Mouse (Mus musculus) spleen, adult 18-20 months (tissue): ENCODE results near the gene Tmem81.
"Not testable (repeated sequence)": the region's sequence is repeated elsewhere in the genome, so short reads cannot be mapped to it uniquely, and the experiment has no call there.

ENCODE experiments used
- DNase-seq, 2 experiments: peaks; one replicate each; pipeline ENCODE4 v3.0.0; 2022; ENCODE audit warnings: mixed read lengths in 2 of 2

Gene Tmem81

DNA sequence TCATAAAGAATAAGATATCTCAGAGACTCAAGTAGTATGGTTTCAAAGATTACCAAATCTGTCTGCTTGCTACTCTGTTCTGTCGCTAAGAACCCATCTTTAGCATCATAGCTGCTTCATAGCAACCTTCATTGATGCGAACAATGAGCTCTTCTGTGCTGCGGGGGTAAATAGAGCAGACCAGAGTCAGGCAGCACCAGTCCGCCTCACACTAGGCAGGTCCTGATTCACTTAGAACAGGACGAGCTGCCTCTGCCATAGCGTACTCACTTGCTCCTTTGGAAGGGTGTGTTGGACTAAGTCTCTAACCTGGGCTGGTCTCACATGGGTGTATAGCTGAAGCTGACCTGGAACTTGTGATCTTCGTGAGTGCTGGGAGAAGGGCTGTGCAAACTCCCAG is at the start of gene Tmem81:
TSS of gene Tmem81 (plus strand) at position 173 of the 400 bp plus-strand sequence.
- DNase-seq = no peak

DNA sequence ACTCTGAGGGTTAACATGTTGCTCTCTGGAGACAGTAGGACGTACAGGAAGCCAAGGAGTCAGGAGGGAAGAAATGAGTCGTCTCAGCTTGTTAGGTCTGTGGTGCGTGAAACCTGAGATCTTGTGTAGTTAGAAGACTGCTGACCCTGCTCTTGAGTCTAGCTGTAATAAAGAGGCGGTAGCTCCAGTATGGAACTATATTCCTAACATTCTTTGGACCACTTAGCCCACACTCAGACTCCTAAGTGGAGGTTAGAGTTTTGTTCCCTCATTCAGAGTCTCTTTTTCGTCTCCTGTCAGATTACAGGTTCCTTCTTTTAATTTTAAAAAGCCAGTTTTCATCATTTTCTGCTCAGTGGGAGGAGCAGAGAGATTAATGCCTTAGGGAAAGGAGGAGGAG is 41.4 kb upstream of the Tmem81 start:
- no peak for DNase-seq

DNA sequence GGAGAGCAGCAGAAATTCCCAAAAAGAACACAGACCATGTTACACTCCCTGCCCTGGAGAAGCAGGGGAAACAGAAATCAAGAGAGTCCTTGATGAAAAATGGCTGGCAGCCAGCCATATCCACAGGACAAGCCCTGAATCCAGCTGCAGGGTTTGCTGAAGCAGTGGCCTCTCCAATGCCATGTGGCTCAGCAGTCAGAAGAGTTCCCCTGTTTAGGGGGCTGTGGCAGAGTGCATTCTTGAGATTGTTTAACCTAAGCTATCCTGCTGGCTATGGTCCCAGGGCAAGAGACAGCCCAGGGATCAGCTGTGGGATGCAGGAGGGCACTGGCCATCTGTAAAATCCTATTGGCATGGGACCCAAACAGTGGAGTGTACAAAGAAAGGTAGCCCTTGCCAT is 37.1 kb upstream of the Tmem81 start:
- DNase-seq = no peak

DNA sequence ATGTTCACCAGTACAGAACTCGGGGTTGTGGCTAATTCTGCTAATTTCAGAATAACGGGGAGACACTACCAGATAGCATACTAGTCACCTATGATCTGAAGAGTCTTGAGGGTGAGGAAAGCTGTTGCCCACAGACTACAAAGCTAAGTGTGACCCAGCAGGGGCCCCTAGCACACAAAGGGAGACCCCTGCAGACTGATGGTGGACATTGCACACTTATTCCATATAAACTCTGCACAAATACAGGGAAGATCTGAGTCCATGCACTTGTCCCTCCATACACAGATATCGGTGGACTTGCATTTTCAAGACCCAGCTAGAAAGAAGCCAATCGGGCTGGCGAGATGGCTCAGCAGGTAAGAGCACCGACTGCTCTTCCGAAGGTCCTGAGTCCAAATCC is 36.5 kb upstream of the Tmem81 start:
- DNase-seq = no peak

DNA sequence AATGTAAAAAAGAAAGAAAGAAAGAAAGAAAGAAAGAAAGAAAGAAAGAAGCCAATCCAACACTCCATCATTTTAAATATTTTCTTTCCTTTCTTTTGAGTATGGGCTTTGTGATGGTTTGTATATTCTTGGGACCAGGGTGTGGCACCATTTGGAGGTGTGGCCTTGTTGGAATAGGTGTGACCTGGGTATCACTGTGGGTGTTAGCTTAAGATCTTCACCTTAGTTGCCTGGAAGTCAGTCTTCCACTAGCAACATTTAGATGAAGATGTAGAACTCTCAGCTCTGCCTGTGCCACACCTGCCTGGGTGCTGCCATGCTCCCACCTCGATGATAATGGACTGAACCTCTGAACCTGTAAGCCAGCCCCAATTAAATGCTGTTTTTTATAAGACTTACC is 36.0 kb upstream of the Tmem81 start:
- not testable (repeated sequence) for DNase-seq

DNA sequence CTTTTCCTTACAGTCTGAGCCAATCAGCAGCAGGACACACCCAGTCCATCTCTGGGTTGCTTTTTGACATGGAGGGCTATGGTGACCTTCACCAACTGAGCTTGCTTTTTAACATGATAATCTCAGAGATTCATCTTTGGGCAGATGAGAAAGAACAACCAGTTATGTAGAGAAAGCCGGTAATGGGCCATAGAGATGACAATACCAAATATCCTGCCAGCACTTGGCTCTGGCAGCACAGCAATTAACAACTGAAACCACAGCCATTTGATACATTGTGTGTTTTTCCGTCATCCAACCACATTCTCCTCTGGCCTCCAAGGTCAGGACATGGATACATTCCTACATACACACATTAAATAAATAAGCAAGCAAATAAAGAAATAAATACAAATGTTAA is 35.0 kb upstream of the Tmem81 start:
- no peak for DNase-seq

DNA sequence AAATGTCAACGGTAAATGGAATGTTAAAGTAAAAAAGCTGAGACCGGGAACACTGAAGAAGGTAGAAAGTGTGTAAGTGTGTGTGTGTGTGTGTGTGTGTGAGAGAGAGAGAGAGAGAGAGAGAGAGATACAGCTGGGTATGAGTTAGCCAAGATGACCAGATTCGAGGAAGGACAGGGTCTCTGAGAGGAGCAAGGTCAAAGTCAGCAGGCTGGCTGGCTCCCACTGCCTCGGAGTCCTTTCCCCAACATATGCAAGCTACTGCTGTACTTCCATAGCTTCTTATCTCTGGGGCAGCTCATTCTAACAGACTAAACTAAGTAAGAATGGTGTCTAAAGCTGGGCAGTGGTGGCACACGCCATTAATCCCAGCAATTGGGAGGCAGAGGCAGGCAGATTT is 34.5 kb upstream of the Tmem81 start:
- no peak for DNase-seq

DNA sequence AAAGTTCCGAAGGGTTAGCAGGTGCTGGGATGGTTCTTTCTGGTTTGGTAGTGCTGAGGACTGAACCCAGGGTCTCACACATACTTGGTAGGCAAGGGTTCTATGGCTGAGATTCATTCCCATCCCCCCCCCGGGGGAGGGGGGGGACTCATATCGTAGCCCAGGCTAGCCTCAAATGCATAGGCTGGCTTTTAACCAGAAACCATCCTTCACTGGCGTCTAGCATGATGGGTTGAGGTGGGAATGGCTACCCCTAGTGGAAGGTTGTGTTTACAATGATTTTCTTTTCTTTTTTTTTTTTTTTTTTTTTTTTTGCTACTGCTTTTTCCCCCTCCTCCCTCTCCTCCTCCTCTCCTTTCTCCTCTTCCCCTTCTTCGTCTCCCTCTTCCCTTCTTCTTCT is 33.5 kb upstream of the Tmem81 start:
- no peak for DNase-seq

DNA sequence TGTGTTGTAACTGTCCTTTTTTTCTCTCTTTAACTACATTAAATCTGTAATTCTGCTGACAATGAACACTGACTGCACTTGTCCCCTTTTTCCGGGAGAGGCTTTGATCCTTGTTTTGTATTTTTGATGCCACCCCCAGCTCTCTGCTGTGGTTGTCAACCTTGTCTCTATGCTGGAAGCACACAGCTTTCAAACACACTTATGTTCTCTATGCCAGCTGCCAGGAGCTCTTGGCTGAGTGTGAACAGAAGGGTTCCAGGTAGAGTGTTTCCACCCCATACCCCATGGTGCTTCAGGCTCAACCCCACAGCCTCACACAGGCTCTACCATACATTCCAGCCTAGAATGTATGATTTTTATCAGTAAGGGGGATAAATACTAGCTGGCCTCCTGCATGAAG is 31.5 kb upstream of the Tmem81 start:
- no peak for DNase-seq

DNA sequence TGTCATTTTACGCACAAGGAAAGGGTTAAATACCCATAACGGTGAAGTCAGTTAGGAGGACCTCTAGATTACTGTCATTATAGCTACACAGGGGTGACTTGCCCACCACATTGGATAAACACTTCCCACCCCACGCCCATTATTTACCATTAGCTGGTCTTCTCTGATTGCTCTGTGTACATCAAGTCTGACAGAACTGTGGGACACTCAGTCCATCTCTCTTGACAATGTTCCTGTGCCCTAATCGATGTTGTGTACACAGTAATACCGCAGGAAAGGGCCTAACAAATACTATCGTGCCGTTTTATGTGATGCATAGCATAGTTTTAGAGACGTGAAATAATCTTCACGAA is 29.5 kb upstream of the Tmem81 start:
- DNase-seq = no peak

DNA sequence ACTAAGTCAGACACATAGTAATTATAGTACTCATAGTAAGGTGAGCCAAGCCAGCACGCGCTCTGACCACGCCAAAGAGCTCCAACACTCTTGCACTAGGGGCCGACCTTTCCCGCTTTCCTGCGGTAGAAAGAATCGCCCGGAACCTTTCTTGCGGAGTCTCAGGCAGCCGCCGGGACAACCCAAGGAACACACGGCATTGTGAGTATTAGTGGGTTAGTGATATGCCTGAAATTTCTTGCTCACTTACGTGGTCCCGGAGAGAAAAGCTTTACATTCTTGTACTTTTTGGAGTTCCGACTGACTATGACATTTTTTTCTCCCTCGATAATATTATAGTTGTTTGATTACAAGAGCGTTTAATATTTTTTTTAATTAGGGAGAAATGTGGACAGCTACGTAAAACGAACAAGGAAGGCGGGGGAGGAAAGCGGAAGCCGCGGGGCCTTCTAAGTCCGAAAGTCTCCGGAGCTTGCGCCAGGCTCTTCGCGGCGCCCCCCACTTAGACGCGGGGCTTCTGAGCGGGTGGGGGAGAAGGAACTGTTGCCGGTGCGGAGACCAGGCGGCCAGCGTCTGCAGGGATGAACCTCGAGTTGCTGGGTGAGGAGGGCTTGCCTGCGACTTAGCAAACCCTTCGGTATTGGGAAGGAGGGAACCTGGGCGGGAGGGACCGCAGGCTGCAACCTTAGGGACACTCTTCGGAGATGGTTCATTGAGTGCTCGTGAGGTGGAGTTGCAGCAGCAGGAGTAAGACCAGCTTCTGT is 28.9 kb upstream of the Tmem81 start, which contains the start of gene Rbbp5:
TSS of gene Rbbp5 (plus strand) at position 438 of the 764 bp plus-strand sequence.
- peak; percentile 64 to 86 for DNase-seq

DNA sequence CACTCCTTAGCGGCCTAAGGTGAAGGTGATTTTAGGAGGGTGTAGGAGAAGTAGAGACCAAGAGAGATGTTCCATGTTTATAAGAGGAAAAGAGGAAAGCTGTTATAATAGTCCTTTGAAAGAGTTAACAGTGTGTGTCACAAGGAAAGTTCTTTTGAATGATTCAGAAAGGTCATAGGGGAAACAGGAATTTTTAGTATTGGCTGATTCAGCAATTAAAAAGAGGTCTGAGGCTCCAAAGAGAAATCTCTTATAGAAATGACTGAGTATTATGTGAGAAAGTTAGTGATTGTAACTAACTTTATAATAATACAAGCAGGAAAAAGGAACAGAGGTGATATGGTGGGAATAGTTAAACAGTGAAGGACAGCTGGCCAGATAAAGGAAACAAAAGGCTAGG is 26.6 kb upstream of the Tmem81 start:
- DNase-seq = no peak

DNA sequence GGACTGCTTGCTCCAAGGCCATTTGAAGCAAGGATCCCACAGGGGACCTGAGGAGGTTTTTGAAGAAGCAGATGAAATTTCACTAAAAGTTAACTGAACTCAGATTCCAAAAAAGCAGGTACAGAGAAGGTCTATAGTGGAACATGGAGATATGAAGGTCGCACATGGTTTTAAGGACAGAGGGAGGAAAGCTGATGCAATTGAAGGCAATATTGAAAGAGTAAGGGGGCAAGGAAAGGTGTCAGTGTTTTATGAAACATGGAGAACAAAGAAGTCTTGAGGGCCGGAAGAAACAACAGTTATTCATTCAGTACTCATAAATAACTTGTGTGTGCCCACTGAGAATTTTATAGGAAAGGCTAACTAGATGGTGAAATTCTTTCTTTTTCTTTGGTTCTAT is 24.4 kb upstream of the Tmem81 start:
- no peak for DNase-seq

DNA sequence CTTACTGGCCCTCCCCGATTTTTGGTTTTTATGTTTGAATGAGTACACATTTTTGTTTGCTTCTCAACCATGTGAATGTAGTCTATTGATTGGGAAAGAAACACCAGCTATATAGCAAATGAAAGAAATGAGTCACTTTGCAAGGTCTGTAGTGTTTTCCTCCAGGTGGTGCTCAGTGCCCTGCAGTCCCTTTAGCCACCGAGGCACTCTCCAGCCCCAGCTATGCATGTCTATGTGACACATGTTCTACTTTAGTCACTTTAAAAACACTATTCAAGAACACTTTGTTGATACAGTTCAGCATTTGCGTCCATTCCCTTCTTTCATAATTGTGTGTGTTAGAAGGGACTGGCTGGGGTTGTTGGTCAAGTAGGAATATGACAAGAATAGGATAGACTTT is 22.8 kb upstream of the Tmem81 start:
- DNase-seq = no peak

DNA sequence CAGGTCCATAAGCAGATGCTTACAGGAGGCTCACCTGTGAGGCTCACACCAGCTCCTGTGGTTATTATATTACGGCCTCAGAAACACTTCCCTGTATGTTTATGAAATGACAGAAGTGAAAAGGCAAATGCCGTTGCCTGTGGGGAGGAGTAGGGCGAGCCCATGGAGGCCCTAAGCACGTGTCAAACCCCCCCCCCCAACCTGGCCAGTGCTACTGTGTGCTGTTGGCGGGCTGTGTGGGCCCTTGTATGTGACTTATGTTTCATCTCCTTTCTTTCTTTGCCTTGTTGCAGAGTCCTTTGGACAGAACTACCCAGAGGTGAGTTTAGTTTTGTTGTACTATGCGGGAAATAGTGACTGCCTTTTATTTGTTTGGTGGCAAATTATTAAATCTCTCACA is 22.3 kb upstream of the Tmem81 start:
- no peak for DNase-seq

DNA sequence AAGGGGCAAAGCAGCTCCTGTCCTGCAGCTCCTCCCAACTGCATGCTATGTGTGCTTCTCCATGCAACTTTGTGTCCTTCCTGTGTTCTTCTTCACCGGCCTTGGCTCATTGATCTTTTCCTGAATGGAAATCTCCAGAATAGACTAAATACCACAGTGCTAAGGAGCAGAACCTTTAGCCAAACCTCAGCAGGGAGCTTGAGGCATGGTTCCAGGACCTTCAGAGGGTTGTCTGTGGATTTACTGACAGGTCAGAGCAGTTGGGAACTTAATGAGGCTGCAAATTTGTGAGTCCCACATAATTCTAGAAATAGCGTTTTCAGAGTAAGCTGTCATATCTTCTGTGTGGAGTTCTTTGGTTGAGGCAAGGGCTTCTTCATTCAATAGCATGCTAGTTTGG is 5.5 kb upstream of the Tmem81 start:
- DNase-seq = no peak

DNA sequence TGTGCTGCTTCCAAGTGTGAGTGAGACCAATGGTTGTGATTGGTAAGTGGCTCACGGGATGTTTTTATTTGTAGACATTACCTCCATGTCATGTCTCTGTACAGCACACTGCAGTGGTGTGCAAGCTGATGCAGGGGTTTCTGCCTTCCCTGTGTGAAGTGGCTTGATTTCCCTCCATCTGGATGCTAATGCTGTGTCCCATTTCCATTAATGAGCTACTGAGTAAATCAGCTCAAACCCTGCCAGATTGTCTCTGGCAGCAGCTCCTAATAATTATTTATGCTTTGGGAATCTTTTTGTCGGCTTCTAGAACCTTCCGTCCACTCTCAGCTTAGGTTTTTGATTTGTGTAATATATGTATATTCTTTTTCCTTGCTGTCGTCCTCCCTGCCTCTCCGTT is 875 bp upstream of the Tmem81 start:
- DNase-seq = no peak

DNA sequence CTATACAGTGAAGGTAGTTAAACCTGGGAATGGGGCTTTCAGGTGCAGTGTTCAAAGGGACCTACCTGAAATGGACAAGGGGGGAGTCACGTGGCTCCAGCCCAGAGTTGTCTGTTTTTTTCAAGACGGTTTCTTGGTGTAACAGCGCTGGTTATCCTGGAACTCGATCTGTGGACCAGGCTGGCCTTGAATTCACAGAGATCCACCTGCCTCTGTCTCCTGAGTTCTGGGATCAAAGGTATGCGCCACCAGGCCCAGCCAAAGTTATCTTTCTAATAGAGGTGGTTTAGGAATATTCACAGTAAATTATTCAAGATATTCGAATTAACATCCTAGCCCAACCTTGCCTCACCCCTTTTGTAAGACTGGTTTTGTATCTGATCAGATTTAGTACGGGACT is 626 bp downstream of the Tmem81 start:
- no peak for DNase-seq

DNA sequence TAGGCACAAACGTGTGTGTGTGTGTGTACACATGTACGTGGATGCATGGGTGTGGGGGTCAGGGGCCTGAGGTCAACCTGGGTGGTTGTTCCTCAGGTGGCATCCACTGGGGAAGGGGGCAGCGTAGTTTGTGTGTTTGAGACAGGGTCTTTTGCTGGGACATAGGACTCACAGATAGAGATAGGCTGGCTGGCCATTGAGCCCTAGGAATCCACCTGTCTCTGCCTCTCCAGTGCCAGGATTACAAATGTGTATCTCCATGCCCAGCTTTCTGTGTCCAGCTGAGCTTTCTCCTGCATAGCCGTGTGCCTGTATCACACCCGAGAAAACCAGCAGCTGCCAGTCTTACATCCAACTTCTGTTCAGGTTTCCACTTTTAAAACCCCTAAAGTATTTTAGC is 3.7 kb downstream of the Tmem81 start:
- no peak for DNase-seq

DNA sequence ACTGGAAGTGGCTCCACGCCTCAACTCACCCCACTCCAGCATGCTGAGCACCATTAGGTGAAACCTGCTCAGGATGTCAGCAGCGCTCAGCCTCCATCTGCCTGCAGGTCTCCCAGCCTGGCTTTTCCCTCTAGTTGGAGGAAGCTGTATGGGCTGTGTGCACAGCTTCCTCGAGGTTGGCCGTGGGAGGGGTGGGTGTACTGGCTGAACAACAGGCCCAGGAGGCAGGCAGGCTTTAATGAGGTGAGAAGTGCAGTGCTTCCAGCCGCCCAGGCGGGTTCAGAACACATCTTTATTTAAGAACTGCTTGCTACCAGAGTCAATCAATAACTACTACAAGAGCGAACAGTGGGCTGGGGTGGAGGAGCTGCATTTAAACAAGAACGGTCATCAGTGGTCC is 5.5 kb downstream of the Tmem81 start:
- DNase-seq = no peak

DNA sequence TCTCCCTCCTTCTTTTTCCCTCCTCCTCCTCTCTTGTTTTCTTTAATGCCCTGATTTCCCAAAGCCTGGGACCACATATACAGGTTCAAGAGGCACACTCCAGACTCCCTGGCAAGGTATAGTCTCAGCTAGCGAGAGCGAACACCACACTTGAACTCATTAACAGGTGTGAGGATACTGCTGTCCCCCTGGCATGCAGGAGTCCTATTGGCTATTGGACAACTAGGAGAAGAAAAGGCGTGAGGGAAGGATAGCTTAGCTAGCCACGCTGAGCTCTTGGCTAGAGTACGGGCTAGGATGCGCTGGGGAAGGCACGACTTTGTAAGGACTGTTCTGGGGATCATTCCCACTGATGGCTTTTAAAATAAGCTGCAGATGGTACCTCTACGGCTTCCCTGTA is 6.1 kb downstream of the Tmem81 start:
- DNase-seq = no peak

DNA sequence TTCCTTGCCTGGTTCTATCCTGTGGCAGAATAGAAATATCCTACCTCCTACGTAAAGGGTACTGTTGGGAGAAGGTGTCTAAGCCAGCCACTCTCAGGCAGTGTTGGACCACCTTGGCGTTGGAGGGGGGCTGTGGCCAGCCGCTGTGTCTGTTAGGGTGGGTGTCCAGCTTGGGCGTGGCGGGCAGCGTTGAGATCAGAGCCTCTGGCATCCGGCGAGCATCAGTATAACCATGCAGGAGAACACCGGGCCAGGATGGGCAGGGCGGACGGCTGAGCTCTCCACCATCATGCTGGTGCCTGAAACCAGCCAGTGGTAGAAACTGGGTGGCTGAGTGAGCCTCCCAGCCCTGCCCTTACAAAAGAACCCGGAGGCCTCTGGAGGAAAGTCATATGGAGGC is 9.3 kb downstream of the Tmem81 start:
- no peak for DNase-seq

DNA sequence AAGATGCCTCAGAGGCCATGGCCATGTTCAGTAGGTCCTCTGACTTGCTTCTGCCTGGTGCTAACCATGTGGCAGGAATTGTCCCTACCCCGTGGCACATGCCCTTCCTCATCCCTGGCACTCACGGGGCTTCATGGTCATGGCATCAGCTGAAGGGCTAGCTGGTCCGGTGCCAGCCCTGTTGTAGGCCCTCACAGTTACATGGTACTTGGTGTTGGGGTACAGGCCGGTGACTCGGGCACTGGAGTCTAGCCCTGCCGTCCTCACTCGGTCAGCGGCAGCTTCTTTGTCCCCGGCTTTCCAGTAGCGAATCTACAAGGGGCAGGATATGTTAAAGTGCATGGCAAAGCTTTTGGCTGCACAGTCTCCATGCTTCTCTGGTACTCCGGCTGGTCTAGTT is 10.7 kb downstream of the Tmem81 start:
- no peak for DNase-seq

DNA sequence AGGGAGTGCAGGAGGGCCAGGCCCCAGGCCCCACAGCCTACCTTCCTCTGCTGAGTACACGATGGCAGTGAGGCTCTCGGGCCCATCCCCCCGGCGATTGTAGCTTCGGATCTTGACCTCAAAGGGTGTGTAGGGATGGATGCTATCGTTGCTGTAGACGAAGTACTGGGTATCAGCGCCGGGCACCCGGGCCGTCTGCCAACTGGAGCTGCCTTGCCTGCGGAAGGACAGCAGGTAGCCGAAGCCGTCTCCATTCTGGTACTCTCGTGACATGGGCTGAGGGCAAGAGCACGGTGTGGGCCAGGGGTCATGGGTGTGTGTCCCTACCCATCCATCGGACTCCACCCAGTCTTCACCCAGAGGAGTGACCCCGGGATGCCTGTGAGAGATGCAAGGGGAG is 12.6 kb downstream of the Tmem81 start:
- DNase-seq = no peak

DNA sequence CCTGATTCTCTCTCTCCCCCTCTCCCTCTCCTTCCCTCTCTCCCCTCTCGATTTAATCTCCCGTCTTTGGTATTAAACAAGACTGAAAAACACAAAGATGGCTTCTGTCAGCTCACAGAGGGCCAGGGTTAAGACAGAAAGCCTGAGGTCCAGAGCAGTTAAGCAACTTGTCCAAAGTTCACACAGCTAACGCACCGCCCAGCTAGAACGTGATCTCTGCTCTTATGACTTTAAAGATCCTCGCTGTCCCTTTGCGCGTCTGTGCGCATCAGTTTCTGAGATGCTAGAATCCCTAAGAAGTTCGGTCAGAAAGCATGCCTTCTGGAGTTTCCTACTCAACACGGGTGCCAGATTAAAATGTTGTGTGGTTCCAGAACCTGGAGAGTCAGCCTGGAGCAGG is 13.7 kb downstream of the Tmem81 start:
- no peak for DNase-seq

DNA sequence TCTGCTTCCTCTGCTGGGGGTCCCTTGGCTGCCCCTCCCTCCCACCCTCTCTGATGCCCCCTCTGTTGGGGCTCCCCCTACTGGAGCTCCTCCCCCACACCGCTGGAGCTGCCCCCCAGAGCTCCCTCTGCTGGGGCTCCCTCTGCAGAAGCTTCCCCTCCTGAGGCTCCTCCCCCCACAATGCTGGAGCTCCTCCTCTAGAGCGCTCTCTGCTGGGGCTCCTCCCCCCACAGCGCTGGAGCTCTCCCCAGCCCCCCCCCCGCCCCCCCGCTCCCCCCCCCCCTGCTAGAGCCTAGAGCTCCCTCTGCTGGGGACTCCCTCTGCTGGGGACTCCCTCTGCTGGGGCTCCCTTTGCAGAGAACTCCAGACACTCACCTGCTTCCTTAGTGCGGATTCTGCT is 14.7 kb downstream of the Tmem81 start:
- DNase-seq = peak; percentile 46 to 56
